Mouse (Mus musculus) thymus, adult 2 months (tissue): Measurements from ENCODE around the gene Olfr1418. TPM values are rescaled to one million over a fixed set of nuclear protein-coding genes. Genes with fewer than 3 reads are reported as not detected.

ENCODE experiments used
- DNase-seq: peaks from one replicate; pipeline ENCODE4 v3.0.0; 2021
- H3K27ac ChIP-seq: fragments of 200-500 bp; 2 replicates; pipeline ENCODE4 v1.5.1; 2012; ENCODE audit warnings: low read length, control low read depth; ENCODE audit not compliant: control insufficient read depth, insufficient read depth
- H3K27me3 ChIP-seq: fragments of 200-500 bp; 2 replicates; pipeline ENCODE4 v1.6.1; 2012; ENCODE audit warnings: mild to moderate bottlenecking, low read length, moderate library complexity, mixed read lengths; ENCODE audit not compliant: control insufficient read depth, insufficient read depth
- H3K36me3 ChIP-seq: fragments of 200-500 bp; 2 replicates; pipeline ENCODE4 v1.6.1; 2012; ENCODE audit warnings: mild to moderate bottlenecking, low read length, moderate library complexity; ENCODE audit not compliant: control insufficient read depth, insufficient read depth
- H3K4me1 ChIP-seq: fragments of 200-500 bp; replicated peaks from 2 replicates; pipeline ENCODE4 v1.6.1; 2012; ENCODE audit warnings: low read length; ENCODE audit not compliant: control insufficient read depth, insufficient read depth
- H3K4me3 ChIP-seq: fragments of 200-500 bp; 2 replicates; pipeline ENCODE4 v1.5.1; 2012; ENCODE audit warnings: mild to moderate bottlenecking, low read length, control low read depth, moderate library complexity; ENCODE audit not compliant: control insufficient read depth, insufficient read depth
- CTCF ChIP-seq: fragments of 200-500 bp; IDR thresholded peaks from 2 replicates; pipeline ENCODE4 v1.5.1; 2012; ENCODE audit warnings: mild to moderate bottlenecking, control low read depth, low read length, moderate library complexity, borderline replicate concordance; ENCODE audit not compliant: control insufficient read depth, poor library complexity, insufficient read depth; ENCODE audit errors: extremely low read depth
- POLR2A ChIP-seq: fragments of 200-500 bp; IDR thresholded peaks from 2 replicates; pipeline ENCODE4 v1.6.1; 2012; ENCODE audit warnings: mild to moderate bottlenecking, low read length, control low read depth, moderate library complexity; ENCODE audit not compliant: control insufficient read depth, poor library complexity, insufficient read depth; ENCODE audit errors: extremely low read depth
- WGBS: fragments of 180-500 bp; shearing (Covaris S2); methylation state at CpG from one replicate; pipeline ENCODE4 v1.1.7; 2018; 5-methylcytosine and 5-hydroxymethylcytosine counted together
- polyA plus RNA-seq: library from polyadenylated mRNA; depleted of rRNA; stranded (reverse); fragments of >200 nt; gene quantifications from 2 replicates; pipeline ENCODE4 v1.2.3, GENCODE M21; 2012

Olfr1418 gene
- polyA plus RNA-seq, 1 experiment: not detected

- peak; percentile 25 for DNase-seq
- no peak for TF ChIP-seq CTCF
- TF ChIP-seq POLR2A: no peak
- Histone ChIP-seq H3K27me3 (peaks cover 24% of the 10 kb centered on the region), H3K27ac (no peak overlapping the region), H3K36me3 (no peaks in the 10 kb centered on the region), H3K4me1 (peaks cover 4% of the 10 kb centered on the region; the same call in 1 of the 2 replicates), H3K4me3 (peak overlapping the region; percentile 39)
- WGBS: 2% methylated on average over 60 of the region's 83 CpGs
Measured at GRCm38 (mm10) chr19:11818199-11819142, 42.4 kb downstream of the Olfr1418 start.

GRCm38 (mm10) chr19:11817586-11817985 is 43.3 kb downstream of the Olfr1418 start:
- no peak for DNase-seq
- Histone ChIP-seq H3K27ac (no peak overlapping the region), H3K4me3 (no peak overlapping the region), H3K4me1 (peaks cover 4% of the 10 kb centered on the region; the same call in 1 of the 2 replicates), H3K27me3 (peaks cover 24% of the 10 kb centered on the region), H3K36me3 (no peaks in the 10 kb centered on the region)
- no peak for TF ChIP-seq POLR2A
- no peak for TF ChIP-seq CTCF
- 63% methylated on average over 5 of the region's 5 CpGs for WGBS

GRCm38 (mm10) chr19:11816706-11817105 is 44.2 kb downstream of the Olfr1418 start:
- 66% methylated on average over 6 of the region's 6 CpGs for WGBS
- no peak for DNase-seq
- Histone ChIP-seq H3K27ac (no peak overlapping the region), H3K4me1 (peaks cover 4% of the 10 kb centered on the region; the same call in 1 of the 2 replicates), H3K36me3 (no peaks in the 10 kb centered on the region), H3K4me3 (no peak overlapping the region), H3K27me3 (peaks cover 24% of the 10 kb centered on the region)
- TF ChIP-seq CTCF (no peak), POLR2A (no peak)

- 95% methylated on average over 6 of the region's 6 CpGs for WGBS
- Histone ChIP-seq H3K4me3 (no peak overlapping the region), H3K27ac (no peak overlapping the region), H3K4me1 (peaks cover 4% of the 10 kb centered on the region; the same call in 1 of the 2 replicates), H3K36me3 (no peaks in the 10 kb centered on the region), H3K27me3 (peaks cover 21% of the 10 kb centered on the region)
- no peak for DNase-seq
- TF ChIP-seq CTCF (no peak), POLR2A (no peak)
Measured at GRCm38 (mm10) chr19:11814742-11815333, 46.0 kb downstream of the Olfr1418 start.

GRCm38 (mm10) chr19:11813649-11814048 is 47.2 kb downstream of the Olfr1418 start:
- 72% methylated on average over 8 of the region's 8 CpGs for WGBS
- Histone ChIP-seq H3K27me3 (peaks cover 11% of the 10 kb centered on the region; the same call in 1 of the 2 replicates), H3K4me1 (no peaks in the 10 kb centered on the region), H3K27ac (no peak overlapping the region), H3K4me3 (no peak overlapping the region), H3K36me3 (no peaks in the 10 kb centered on the region)
- DNase-seq: no peak
- TF ChIP-seq POLR2A: no peak
- TF ChIP-seq CTCF: no peak

- H3K4me3 ChIP-seq: no peak overlapping the region
- no peak overlapping the region for H3K27ac ChIP-seq
- 0 out of 2 replicates have a peak, but pooled peaks cover 1% of the 10 kb centered on the region for H3K4me1 ChIP-seq
- TF ChIP-seq CTCF (no peak), POLR2A (no peak)
- 95% methylated on average over 4 of the region's 4 CpGs for WGBS
- H3K36me3 ChIP-seq: no peaks in the 10 kb centered on the region
- H3K27me3 ChIP-seq: peaks cover 7% of the 10 kb centered on the region; the same call in 1 of the 2 replicates
- no peak for DNase-seq
Measured at GRCm38 (mm10) chr19:11813136-11813535, 47.7 kb downstream of the Olfr1418 start.

GRCm38 (mm10) chr19:11811688-11812365 is 49.0 kb downstream of the Olfr1418 start:
- peaks cover 6% of the 10 kb centered on the region for H3K4me1 ChIP-seq
- no peak for TF ChIP-seq CTCF
- TF ChIP-seq POLR2A: no peak
- H3K27me3 ChIP-seq: 0 out of 2 replicates have a peak, but pooled peaks cover under 1% of the 10 kb centered on the region
- DNase-seq: no peak
- H3K4me3 ChIP-seq: no peak overlapping the region
- H3K36me3 ChIP-seq: no peaks in the 10 kb centered on the region
- WGBS: 60% methylated on average over 5 of the region's 5 CpGs
- H3K27ac ChIP-seq: no peak overlapping the region
